Mouse (Mus musculus): ENCODE data around the gene Tsen34. TPM values are rescaled to one million over a fixed set of nuclear protein-coding genes. Genes with fewer than 3 reads are reported as not detected.

The Tsen34 gene
- 248 and 255 TPM in 2 replicates for polyA plus RNA-seq (2015; fragmentation: Nextera tagmentation; extraction: Ambion mirVana)

DNA sequence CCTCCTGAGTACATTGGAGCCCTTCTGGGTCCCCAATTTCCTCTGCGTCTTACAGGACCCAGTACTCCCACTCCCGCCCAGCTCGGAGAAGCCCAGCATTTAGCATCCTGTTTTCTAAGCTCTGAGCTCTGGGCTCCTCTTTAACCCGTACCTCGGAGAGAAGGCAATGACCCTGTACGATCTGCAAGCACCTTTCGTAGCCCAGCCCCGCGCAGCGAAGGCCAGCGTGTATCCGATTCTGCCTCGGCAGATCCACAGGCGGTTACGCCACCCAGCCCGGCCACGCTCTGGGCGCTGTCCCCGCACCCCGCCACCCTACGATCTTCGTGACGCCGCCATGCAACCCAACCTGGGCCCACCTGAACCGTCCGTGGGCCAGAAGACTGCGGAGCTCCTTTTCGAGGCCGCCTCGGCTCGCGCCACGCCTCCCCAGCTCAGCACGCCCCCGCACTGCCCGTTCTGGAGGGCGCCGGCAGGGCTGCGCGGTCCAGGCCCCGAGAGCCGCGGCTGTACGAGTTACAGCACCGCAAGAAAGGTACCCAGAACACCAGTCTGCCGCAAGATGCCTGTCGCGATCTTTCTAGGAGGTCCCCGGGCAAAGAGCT is at the start of gene Tsen34:
Tsen34 (plus strand) TSS at position 482 of the 605 bp plus-strand sequence.

DNA sequence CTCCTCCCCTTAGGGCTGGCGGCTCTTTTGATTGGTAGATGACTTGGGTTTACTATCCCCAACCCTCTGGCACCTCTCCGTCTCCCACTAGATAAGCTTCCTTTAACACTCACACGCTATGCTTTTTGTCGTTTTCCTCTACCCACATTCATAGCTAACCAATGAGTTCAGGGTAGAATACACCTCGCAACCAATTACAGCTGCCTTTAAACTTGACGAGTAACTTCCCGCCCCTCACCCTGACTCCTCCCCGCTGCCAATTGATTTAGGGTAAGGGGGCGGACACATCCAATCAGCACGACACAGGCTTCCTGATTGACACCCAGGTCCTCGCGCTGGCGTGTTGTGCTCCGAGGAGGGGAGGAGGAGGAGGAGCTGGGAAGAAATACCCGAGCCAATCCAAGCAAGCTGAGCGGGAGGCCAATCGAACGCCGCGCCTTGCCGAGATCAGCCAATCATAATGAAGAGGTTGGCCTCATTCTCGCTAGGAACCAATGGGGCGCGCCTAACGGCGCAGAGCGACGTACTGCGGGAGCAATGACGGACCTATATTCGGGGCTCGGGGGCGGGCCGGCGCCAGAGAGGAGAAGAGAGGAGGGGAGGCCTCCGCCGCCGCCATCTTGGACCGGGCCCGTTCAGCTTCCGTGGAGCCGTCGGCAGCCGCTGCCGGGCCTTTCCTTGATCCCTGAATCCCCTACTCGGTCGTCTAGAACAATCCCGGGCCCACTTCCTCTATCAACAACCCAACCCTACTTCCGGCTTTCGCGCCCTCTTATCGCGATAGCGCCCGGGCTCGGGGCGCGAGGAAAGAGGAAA is 47.8 kb upstream of the Tsen34 start, which contains the start of gene Cnot3:
Cnot3 (plus strand) TSS at position 597 of the 816 bp plus-strand sequence.

DNA sequence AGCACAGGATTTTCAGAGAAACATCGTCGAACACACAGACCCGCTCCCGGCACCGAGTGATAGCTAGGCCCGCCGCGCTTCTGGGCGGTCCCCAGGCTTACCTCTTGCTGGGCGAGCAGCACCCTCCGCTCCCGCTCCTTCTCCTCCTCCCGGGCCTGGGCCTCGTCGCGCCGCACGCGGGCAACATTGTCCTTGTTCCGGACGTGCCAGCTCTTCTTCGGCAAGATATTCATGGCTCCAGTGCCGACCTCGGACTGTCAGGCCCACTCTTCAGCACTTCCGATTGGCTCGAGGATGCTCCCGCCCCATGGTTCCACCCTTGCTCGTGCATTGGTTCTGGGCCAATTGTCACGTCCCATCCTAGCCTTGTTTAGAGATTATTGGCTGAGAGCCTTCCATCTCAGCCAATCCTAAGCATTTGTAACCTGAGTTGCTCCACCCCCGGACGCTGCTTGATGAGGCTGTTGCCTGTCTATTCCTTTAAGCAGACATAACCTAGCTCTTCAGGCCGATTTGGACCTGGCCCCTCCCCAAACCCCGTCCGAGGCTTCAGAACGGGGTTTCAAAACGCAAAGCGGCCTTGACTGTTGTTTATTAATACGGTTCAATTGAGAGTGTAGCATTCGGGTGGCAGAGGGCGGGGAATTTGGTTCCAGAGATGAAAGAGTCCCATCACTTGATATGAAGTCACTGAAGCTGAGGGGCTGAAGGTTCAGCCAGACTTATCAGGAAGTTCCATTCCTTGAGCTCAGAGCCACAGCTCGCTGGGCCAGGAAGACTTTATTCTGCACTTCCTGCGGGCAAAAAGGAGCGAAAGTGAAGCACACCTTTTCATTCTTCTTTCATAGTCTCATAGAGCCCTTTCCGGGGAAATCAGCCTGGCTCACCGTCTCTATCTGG is 27.2 kb upstream of the Tsen34 start, which contains the start of gene Leng1:
Leng1 (minus strand) TSS at position 626 of the 900 bp plus-strand sequence.

DNA sequence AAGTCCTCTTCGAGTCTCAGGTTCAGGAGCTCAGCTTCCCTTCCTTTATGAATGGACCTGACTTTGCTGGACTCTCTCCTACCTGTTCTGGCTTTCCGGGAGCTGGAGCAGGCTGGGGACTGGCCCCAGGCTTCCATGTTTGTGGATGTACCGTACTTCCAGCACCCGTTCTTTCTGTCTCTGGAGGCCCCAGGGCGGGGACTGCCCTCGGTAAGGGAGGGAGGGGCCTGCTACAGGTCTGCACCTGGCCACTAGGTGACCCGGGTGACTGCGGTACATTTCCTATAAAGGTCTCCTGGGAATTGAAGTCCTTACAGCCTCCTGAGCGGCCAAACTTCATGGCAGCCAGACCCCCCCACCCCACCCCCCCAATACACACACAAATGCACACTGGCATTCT is 15.3 kb upstream of the Tsen34 start, which contains the start of gene Tmc4:
Tmc4 (minus strand) TSS at position 212 of the 400 bp plus-strand sequence.

DNA sequence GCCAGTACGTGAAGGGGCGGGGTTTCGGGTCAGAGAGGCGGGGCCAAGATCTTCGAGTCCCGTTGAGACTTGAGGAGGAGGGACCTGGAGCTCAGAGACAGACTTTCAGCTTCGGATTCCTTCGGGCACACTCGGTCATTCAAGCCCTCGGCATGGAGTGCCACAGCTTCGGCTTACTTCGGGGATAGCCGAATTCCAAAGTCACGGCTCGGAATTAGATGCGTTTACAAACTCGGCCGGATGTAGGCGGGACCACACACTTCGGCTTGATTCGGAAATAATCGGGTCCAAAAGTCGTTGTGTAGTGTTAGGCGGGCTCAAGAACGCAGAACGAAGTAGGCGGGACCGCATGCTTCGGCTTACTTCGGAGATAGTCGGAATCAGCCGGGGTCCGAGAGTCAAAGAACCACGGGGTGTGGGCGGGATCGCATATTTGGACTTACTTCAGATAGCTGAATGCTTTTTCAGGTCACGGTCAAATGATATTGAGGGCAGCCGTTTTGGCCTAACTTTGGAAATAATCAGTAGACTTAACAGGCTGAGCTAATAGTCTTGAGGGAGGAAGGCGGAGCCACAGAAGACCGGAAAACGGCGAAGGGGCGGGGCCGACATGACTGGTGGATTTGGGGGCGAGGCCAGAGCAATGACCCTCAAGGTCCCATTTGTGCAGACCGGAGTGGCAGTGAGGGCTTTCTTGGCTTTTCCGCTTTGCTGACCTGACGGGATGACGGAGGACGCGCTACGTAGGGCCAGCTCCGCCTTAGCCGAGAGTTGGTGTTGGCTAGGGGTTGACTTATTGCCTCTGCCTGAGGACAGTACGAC is 535 bp downstream of the Tsen34 start, which contains the start of gene Mboat7:
Mboat7 (minus strand) TSS at position 537 of the 822 bp plus-strand sequence.

DNA sequence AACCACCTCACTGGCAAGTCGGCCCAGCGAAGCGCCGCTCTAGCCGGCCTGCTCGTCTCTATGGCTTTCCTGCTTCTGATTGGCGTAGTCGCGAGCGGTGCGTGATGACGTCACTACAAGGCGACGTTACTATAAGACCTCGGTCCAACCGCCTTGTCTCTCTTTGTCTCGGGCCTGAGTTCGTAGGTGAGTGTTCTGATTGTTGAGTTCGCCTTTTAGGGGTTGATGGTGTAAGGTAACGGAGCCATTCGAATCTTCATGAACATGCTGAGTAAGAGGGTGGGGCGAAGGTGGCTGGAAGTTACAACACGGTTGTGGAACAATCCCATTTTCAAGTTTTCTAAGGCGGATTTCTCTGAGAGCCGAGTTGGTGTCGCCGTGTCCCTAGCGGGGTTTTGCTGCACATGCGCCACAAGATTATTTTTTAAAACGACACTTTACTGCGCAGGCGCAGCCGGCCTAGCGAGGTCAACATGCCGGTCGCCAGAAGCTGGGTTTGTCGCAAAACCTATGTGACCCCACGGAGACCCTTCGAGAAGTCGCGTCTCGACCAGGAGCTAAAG is 11.3 kb downstream of the Tsen34 start, which contains the start of gene Rps9:
Rps9 (plus strand) TSS at position 115 of the 563 bp plus-strand sequence.

DNA sequence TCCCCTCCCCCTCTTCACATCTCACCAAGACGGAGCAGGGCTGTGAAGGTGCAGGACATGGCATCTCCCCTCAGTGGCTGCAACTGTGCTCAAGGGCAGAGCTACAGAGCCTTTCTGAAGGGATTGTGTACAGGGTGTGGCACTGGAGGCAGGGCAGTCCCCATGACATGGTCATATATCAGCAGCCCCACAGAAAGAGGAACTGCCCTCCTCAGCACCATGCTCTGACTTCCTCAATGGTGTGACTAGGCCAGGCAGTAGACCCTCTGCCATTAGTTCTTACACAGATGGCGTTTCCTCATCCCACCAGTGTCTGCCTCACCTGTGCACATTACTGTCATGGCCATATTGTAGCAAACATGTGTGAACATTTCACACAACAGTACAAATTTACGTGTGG is 27.6 kb downstream of the Tsen34 start, which contains the start of gene Pirb:
Pirb (minus strand) TSS at position 124 of the 400 bp plus-strand sequence.

Small RNA genes within 50 kb of the gene (microRNA-seq; reads per million reads assigned to microRNA genes)
- gene Mir3572 (ENCODE audit: borderline replicate concordance, insufficient number of aligned reads), result 1.8 reads per million

Other genes with a start within 250 kb of the Tsen34 start
- gene Tarm1, start 190.2 kb upstream of the Tsen34 start, polyA plus RNA-seq (2015; fragmentation: Nextera tagmentation; extraction: Ambion mirVana), result 0.10 and 0.38 TPM in 2 replicates
- 0.10 and 0.44 TPM in 2 replicates for gene Oscar, start 76.7 kb upstream of the Tsen34 start, polyA plus RNA-seq (2015; fragmentation: Nextera tagmentation; extraction: Ambion mirVana)
- 657 and 674 TPM in 2 replicates for gene Ndufa3, start 75.5 kb upstream of the Tsen34 start, polyA plus RNA-seq (2015; fragmentation: Nextera tagmentation; extraction: Ambion mirVana)
- gene Tfpt, start 62.9 kb upstream of the Tsen34 start, polyA plus RNA-seq (2015; fragmentation: Nextera tagmentation; extraction: Ambion mirVana), result 21.2 and 27.3 TPM in 2 replicates
- gene Prpf31, start 62.9 kb upstream of the Tsen34 start, polyA plus RNA-seq (2015; fragmentation: Nextera tagmentation; extraction: Ambion mirVana), result 32.2 and 48.8 TPM in 2 replicates
- 19.3 and 23.9 TPM in 2 replicates for gene Cnot3, start 47.6 kb upstream of the Tsen34 start, polyA plus RNA-seq (2015; fragmentation: Nextera tagmentation; extraction: Ambion mirVana)
- gene Leng1, start 27.0 kb upstream of the Tsen34 start, polyA plus RNA-seq (2015; fragmentation: Nextera tagmentation; extraction: Ambion mirVana), result 10.4 and 16.1 TPM in 2 replicates
- 10.4 and 11.8 TPM in 2 replicates for gene Tmc4, start 15.3 kb upstream of the Tsen34 start, polyA plus RNA-seq (2015; fragmentation: Nextera tagmentation; extraction: Ambion mirVana)
- gene Mboat7, start 660 bp downstream of the Tsen34 start, polyA plus RNA-seq (2015; fragmentation: Nextera tagmentation; extraction: Ambion mirVana), result 39.0 and 49.7 TPM in 2 replicates
- 1,062 and 1,264 TPM in 2 replicates for gene Rps9, start 11.1 kb downstream of the Tsen34 start, polyA plus RNA-seq (2015; fragmentation: Nextera tagmentation; extraction: Ambion mirVana)
- 1.8 and 3.7 TPM in 2 replicates for gene Pirb, start 27.5 kb downstream of the Tsen34 start, polyA plus RNA-seq (2015; fragmentation: Nextera tagmentation; extraction: Ambion mirVana)
- gene Gm15448, start 132.8 kb downstream of the Tsen34 start, polyA plus RNA-seq (2015; fragmentation: Nextera tagmentation; extraction: Ambion mirVana), result 0.12 TPM in 1 of 2 replicates, not detected in the other
- 0.54 and 0.96 TPM in 2 replicates for gene Pira2, start 152.2 kb downstream of the Tsen34 start, polyA plus RNA-seq (2015; fragmentation: Nextera tagmentation; extraction: Ambion mirVana)
- gene Gm14548, start 205.3 kb downstream of the Tsen34 start, polyA plus RNA-seq (2015; fragmentation: Nextera tagmentation; extraction: Ambion mirVana), result 0.33 and 0.63 TPM in 2 replicates
- 0.33 and 0.40 TPM in 2 replicates for gene Lilra6, start 222.6 kb downstream of the Tsen34 start, polyA plus RNA-seq (2015; fragmentation: Nextera tagmentation; extraction: Ambion mirVana)

Data from adrenal gland, postnatal 0 days (tissue).